Mouse (Mus musculus) left cerebral cortex, postnatal 10 days (tissue): ENCODE data around the gene Ints5. TPM values are rescaled to one million over a fixed set of nuclear protein-coding genes. Genes with fewer than 3 reads are reported as not detected.
A peak's percentile ranks its signal among the peaks of the same experiment; 100 is the strongest.
"Not testable (repeated sequence)": the region's sequence is repeated elsewhere in the genome, so short reads cannot be mapped to it uniquely, and the experiment has no call there.

ENCODE experiments used
- DNase-seq, 2 experiments: peaks; one replicate each; pipeline ENCODE4 v3.0.0; 2021 to 2022; ENCODE audit warnings: low spot score in 2 of 2, mixed read lengths in 1 of 2; ENCODE audit errors: extremely low spot score in 1 of 2
- intact Hi-C: fragments of 180-260 bp; cut with DNase I; formaldehyde crosslinking; loops from one replicate; pipeline ENCODE4 v1.15.1; 2025
- total RNA-seq, 2 experiments: library from RNA; stranded (reverse); gene quantifications; 2 replicates each; pipeline ENCODE4 v1.2.3; 2021

Gene Ints5
- total RNA-seq, 2 experiments from 2014 or later, result 22.0 to 23.1 TPM

DNA sequence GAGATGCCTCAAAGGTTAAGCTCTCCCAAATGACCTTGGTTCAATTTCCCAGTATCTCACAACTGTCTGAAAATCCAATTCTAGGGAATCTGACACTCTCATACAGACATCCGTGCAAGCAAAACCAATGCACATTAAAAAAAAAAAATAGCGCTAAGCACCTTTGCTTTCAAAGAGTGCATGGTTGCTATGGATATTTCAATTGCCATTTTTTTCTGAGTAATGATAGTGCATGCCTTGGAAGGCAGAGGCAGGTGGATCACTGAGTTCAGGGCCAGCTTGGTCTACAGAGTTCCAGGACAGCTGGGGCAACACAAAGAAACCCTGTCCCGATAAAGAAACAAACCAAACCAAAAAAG is 11.8 kb upstream of the Ints5 start:
- DNase-seq, result no peak
- intact Hi-C loops, result no loop called here

DNA sequence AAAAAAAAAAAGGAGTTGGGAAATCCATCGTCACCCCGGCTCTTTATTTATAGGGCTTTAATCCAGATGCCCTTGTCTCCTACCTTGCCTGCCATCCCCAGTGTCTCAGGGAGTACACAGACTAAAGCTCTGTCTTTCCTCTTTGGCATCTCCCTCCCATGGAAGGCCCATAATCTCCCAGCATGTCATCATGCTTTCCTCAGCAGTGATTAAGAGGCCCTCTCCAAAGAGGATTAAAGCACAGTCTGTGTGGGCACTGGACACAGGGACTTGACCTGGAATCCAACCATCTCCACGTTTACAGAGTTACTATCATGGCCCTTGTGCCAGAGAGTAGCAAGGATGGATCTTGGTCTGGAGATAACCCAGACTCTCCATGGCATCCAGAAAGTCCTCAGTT is 9.2 kb upstream of the Ints5 start, which contains the start of the genes Lbhd1 and Gm49403:
Gene Lbhd1 (plus strand): TSS at position 117 of the 400 bp plus-strand sequence.
Gene Gm49403 (plus strand): TSS at position 315 of the 400 bp plus-strand sequence.
- DNase-seq, result no peak
- intact Hi-C loops, result no loop called here

DNA sequence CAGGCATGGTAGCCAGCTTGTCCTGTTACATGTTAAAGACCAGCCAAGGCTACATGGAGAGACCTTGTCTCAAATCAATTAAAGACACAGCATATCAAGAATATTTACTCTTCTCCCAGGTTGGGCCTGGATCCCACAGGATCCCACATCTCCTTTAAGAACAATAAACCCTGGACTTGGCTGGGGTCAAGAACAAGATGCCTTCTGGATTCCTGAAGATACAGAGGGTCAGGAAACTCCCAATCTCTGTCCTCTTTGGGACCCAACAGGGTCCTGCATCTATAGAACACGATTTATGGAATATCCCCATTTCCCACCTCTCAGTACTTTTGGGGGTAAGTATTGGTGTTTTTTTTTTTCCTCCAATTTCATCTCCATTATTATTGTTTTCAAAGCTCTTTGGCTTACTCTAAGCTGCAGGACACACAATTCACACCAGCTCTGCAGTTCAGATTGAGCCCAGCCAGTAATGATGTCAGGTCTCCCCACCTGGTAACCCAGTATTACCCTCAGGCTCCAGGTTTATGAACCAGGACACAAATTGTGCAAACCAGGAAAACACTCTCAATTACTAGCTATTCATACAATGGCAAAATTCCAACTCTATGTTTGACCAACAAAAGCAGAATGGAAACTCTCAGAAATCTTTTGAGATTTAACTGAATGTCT is 5.8 kb upstream of the Ints5 start:
- intact Hi-C loops, result no loop called here
- DNase-seq, result no peak

- DNase-seq, result no peak
- intact Hi-C loops, result no loop called here
These were observed 5.0 kb upstream of the Ints5 start for GRCm38 (mm10) chr19:8887585-8888463.

DNA sequence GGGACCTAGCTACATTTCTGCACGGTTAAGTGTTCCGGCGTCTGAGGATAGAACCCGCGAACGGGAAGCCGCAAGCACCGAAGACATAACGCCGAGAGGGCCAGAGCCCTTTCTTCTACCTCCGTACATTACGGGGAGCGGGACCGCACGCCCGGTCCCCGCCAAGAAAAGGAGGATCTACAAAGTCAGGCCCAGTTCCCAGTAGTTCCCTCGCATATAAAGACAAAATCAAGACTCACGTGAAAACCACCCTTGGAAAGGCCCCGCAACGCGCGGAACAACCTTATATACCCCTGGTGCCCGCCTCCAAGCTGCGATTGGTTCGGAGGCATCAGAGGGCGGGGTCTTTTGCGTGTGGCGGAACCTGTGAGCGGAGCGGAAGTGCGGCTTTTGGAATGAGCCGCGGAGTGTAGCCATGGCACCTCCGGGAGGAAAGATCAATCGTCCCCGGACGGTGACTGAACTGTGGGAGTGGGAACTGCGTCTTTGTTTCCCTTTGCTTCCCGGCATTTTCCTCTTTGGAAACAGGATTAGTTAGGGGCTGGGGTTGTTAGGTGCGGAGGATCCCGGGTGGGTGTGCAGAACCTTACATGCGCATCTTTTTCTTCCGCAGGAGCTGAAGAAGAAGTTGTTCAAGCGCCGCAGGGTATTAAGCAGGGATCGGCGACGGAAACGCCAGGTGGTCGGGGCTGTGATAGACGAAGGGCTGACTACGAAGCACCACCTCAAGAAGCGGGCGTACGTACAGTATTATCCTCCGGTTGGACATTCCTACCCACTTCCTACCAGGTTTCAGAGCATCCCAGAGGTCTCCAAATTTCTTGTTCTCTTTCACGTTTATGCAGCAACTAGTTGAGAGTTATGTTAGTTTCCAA is 4.1 kb upstream of the Ints5 start, which contains the start of the genes 1810009A15Rik and Gm49416:
Gene 1810009A15Rik (plus strand): TSS at position 343 of the 875 bp plus-strand sequence.
Gene Gm49416 (plus strand): TSS at position 416 of the 875 bp plus-strand sequence.
- peak; percentile 94 to 97 for DNase-seq
- intact Hi-C loops, result no loop called here

DNA sequence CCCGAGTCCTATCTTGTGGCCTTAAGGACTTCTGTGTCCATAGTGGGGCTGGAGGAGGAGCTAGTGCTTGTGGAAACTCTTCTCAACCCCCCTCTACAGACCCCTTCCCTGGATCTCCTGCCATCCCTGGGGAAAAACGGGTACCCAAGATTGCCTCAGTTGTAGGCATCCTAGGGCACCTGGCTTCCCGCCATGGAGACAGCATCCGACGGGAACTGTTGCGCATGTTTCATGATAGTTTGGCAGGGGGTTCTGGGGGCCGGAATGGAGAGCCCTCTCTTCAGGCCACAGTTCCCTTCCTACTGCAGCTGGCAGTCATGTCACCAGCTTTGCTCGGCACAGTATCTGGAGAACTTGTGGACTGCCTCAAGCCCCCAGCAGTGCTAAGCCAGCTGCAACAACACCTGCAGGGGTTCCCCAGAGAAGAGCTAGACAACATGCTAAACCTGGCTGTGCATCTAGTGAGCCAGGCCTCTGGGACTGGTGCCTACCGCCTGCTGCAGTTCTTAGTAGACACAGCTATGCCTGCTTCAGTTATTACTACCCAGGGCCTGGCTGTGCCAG is 2.7 kb downstream of the Ints5 start:
- intact Hi-C loops, result loop anchor here (5.0 kb wide), 1 partner anchor 53 kb away; no protein-coding TSS in a partner anchor
- peak in 1 of 2 experiments; percentile 41 for DNase-seq

GRCm38 (mm10) chr19:8896231-8896630 is 3.4 kb downstream of the Ints5 start:
- DNase-seq, result not testable (repeated sequence)
- intact Hi-C loops, result loop anchor here (5.0 kb wide), 1 partner anchor 54 kb away; no protein-coding TSS in a partner anchor

DNA sequence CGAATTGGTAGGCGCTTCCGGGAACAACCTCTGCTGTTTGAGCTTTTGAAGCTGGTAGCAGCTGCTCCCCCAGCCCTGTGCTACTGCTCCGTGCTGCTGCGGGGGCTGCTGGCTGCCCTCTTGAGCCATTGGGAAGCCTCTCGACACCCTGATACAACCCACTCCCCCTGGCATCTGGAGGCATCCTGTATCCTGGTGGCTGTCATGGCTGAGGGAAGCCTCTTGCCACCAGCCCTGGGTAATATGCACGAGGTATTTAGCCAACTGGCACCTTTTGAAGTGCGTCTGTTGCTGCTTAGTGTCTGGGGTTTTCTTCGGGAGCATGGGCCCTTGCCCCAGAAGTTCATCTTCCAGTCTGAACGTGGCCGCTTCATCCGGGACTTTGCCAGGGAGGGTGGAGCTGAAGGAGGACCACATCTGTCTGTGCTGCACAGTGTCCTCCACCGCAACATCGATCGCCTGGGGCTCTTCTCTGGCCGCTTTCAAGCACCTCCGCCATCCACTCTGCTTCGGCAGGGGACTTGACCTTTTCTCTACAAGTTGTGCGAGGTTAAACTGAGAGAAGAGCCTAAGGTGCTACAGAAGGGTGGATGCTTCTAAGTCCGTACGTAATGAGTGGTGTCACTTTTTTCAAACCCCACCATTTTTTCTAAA is 4.5 kb downstream of the Ints5 start:
- DNase-seq, result peak in 1 of 2 experiments; percentile 74

GRCm38 (mm10) chr19:8897865-8898495 is 5.2 kb downstream of the Ints5 start, which contains the start of gene Ganab:
Ganab (plus strand) TSS chr19:8898071.
- intact Hi-C loops, result loop anchor here (5.0 kb wide), 1 partner anchor 56 kb away; no protein-coding TSS in a partner anchor
- DNase-seq, result peak; percentile 94 to 98

More for the DNA sequence above, 4.5 kb downstream of the Ints5 start:
- intact Hi-C loops, result loop anchor here (5.0 kb wide), 1 partner anchor 55 kb away; no protein-coding TSS in a partner anchor

GRCm38 (mm10) chr19:8898576-8898975 is 5.8 kb downstream of the Ints5 start:
- intact Hi-C loops, result loop anchor here (5.0 kb wide), 1 partner anchor 56 kb away; no protein-coding TSS in a partner anchor
- no peak for DNase-seq

GRCm38 (mm10) chr19:8899079-8899478 is 6.3 kb downstream of the Ints5 start:
- no peak for DNase-seq
- intact Hi-C loops, result loop anchor here (5.0 kb wide), 1 partner anchor 57 kb away; no protein-coding TSS in a partner anchor

DNA sequence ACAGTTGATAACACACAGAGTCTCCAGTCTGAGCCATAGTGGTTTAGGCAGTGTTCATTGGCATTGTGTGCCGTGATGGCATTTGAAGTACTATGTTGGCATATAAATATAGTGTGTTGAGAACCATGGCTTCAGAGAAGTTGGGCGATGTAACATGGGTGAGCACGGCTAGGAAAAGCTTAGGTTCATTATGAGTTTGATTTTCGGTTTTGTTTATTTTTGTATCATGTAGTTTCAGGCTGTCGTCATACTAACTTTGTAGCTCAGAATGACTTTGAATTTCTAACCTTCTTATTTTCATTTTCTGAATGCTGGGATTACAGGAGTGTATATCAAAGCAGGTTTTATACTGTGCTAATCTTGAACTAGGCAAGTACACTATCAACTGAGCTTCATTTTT is 10.6 kb downstream of the Ints5 start:
- intact Hi-C loops, result no loop called here

DNA sequence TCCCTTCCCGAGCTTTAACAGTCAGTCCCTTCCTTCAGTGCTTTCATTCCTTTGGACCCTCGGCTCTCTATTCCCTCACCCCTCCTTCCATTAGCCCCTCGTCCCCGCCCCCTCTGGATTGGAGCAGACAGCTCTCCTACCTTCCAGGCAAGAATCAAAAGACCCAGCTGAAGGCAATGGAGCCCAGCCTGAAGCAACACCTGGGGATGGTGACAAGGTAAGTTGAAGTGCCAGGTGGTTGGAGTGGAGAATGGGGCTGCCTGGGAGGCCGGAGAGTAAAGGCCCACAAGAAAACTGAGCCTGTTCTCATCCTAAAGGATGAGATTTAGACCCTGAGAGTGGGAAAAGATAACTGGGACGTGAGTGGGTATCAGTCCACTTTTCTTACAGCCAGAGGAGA is 15.7 kb downstream of the Ints5 start:
- DNase-seq, result no peak
- intact Hi-C loops, result no loop called here

More for the DNA sequence above, 10.6 kb downstream of the Ints5 start:
- DNase-seq, result no peak

DNA sequence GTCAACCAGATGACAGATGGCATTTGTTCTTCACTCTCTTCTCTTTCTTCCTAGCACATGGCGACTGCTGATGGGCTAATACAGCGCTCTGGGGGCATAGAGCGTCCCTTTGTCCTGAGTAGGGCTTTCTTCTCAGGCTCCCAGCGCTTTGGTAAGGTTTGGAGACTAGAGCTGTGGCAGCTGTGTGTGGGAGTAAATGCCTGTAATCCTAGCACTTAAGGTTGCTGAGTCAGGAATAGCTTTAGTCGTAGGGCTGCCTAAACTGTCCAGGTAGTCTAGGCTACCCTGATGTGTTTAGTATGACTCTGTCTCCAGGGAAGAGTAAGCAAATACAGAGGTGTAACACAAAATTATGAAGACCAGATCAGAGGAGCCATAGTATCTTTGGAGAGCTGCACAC is 19.0 kb downstream of the Ints5 start:
- DNase-seq, result no peak
- intact Hi-C loops, result loop anchor here (5.0 to 10.0 kb wide), 2 partner anchors 85 to 157 kb away; partner anchors contain the start of genes AC129217.1 and Nxf1

DNA sequence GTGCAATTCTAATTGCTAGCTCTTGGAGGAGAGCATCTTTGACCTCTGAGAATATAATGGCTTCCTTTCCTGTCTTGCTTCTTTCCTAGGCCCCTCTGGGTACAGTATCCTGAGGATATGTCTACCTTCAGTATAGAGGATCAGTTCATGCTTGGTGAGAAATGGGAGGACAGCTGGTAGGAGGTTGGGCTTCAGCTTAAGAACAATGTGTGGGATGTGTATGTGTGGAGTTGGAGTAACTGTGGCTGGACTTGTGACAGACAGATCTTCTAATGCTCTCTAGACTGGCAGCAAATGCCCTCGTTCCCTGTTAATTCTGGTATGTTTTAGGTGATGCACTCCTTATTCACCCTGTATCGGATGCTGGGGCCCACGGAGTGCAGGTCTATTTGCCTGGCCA is 21.4 kb downstream of the Ints5 start:
- DNase-seq, result no peak
- intact Hi-C loops, result loop anchor here (5.0 to 10.0 kb wide), 2 partner anchors 87 to 159 kb away; partner anchors contain the start of genes AC129217.1 and Nxf1

DNA sequence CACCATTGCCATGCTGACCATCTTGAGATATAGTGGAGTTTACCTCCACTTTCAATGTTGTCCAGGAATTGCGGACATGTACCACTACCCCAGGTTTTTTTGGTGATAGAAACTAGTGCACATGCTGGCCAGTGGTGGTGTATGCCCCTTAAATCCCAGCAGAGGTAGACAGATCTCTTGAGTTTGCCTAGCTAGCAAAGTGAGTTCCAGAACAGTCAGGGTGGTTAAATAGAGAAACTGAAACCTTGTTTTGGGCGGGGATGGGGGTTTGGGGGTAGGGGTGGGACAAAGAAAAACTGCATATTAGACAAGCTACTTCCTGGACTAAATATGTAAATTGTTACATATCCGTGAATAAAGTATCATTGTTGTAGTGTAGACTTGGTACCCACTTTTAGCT is 26.2 kb downstream of the Ints5 start:
- DNase-seq, result no peak
- intact Hi-C loops, result loop anchor here (10.0 kb wide), 1 partner anchor 164 kb away; the partner anchor contains the start of gene Nxf1

- DNase-seq, result no peak
- intact Hi-C loops, result loop anchor here (10.0 kb wide), 1 partner anchor 165 kb away; the partner anchor contains the start of gene Nxf1
These were observed 26.9 kb downstream of the Ints5 start for GRCm38 (mm10) chr19:8919684-8920072.
